Mouse (Mus musculus) stomach, embryonic 16.5 days (tissue): ENCODE measurements around the gene Nup210l. TPM values are rescaled to one million over a fixed set of nuclear protein-coding genes. Genes with fewer than 3 reads are reported as not detected.

Experiments used
- ATAC-seq: fragments of 200-750 bp; cut with Nextera tagmentation; 2 replicates; pipeline ENCODE4 v1.8.0; 2017; ENCODE audit warnings: moderate number of reproducible peaks, moderate TSS enrichment; ENCODE audit not compliant: insufficient read depth, low FRiP score
- H3K27ac ChIP-seq: fragments of 300-500 bp; sonication (generic); 2 replicates; pipeline ENCODE4 v1.5.1; 2014; ENCODE audit warnings: low read length
- H3K27me3 ChIP-seq: fragments of 300-500 bp; sonication (generic); 2 replicates; pipeline ENCODE4 v1.6.1; 2014; ENCODE audit warnings: low read length, control low read depth, mixed read lengths; ENCODE audit not compliant: control insufficient read depth, insufficient read depth
- H3K36me3 ChIP-seq: fragments of 300-500 bp; sonication (generic); 2 replicates; pipeline ENCODE4 v1.6.1; 2014; ENCODE audit warnings: low read length; ENCODE audit not compliant: control insufficient read depth, insufficient read depth
- H3K4me1 ChIP-seq: fragments of 300-500 bp; sonication (generic); 2 replicates; pipeline ENCODE4 v1.6.1; 2014; ENCODE audit warnings: low read length, control low read depth, mixed read lengths; ENCODE audit not compliant: control insufficient read depth, insufficient read depth
- H3K4me2 ChIP-seq: fragments of 300-500 bp; sonication (generic); 2 replicates; pipeline ENCODE4 v1.6.1; 2014; ENCODE audit warnings: low read depth, low read length, mixed read lengths
- H3K4me3 ChIP-seq: fragments of 300-500 bp; sonication (generic); replicated peaks from 2 replicates; pipeline ENCODE4 v1.5.1; 2014; ENCODE audit warnings: mild to moderate bottlenecking, low read length
- H3K9ac ChIP-seq: fragments of 300-500 bp; sonication (generic); 2 replicates; pipeline ENCODE4 v1.6.1; 2014; ENCODE audit warnings: low read length
- H3K9me3 ChIP-seq: fragments of 300-500 bp; sonication (generic); replicated peaks from 2 replicates; pipeline ENCODE4 v1.6.1; 2016; ENCODE audit warnings: low read length, control low read depth; ENCODE audit not compliant: control insufficient read depth
- WGBS: fragments of 180-500 bp; shearing (Covaris S2); extraction: QIAGEN DNeasy Blood & Tissue Kit; methylation state at CpG from one replicate; pipeline ENCODE4 v1.1.7; 2014; 5-methylcytosine and 5-hydroxymethylcytosine counted together
- polyA plus RNA-seq: library from polyadenylated mRNA; unstranded; fragments of >200 nt; fragmentation: Nextera tagmentation; extraction: Ambion mirVana; gene quantifications from 2 replicates; pipeline ENCODE4 v1.2.1, GENCODE M21; 2015

Nup210l gene
- polyA plus RNA-seq = 0.28 and 0.34 TPM in 2 replicates

DNA sequence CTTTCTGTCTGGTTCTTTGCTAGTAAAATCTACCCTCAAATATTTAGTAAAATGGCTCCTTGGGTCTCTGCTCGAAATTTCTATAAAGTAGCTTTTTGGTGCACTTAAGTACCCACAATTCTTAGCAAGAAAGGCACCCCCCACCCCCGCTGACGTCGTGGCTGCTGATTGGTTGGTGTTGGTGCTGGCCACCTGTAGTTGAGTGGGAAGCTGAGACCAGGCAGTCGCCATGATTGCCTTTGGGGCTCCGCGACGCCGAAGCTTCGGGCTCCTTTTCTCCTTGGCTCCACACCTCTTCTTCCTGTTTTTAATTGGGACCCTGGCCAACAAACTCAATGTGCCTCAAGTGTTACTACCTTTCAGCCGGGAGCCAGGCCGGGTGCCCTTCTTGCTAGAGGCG is at the start of gene Nup210l:
Gene Nup210l, plus strand, starts transcription at position 195 of the 400 bp plus-strand sequence.
- Histone ChIP-seq H3K4me3 (no peak within 1 kb of the TSS), H3K27ac (no peak within 1 kb of the TSS), H3K9ac (no peak within 1 kb of the TSS), H3K4me1 (no peaks in the 10 kb centered on the region), H3K36me3 (0 out of 2 replicates have a peak, but pooled peaks cover 2% of the 10 kb centered on the region), H3K9me3 (no peaks in the 10 kb centered on the region), H3K4me2 (no peak within 1 kb of the TSS), H3K27me3 (no peaks in the 10 kb centered on the region)
- WGBS = 84% methylated on average over 13 of the region's 13 CpGs
- no peak for ATAC-seq

DNA sequence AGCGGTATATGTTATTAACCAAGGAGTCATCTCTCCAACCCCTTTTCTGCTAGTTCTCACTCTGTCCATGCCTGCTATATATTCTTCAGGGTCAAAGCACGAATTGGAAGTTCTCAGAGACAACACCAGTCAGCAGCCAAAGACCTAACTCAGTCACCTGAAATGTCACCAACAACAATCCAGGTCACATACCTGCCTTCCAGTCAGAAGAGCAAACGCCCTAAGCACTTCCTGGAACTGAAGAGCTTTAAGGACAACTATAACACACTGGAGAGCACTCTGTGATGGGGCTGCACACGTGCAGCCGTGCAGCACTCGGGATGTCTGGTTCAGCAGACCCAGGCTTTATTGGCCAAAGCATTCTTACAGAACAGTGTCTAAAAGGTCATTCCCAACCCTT is 42.4 kb upstream of the Nup210l start:
- no peaks in the 10 kb centered on the region for H3K4me1 ChIP-seq
- H3K27me3 ChIP-seq = no peaks in the 10 kb centered on the region
- no peak overlapping the region for H3K27ac ChIP-seq
- H3K36me3 ChIP-seq = peaks cover 5% of the 10 kb centered on the region
- H3K4me3 ChIP-seq = no peak overlapping the region
- 89% methylated on average over 6 of the region's 6 CpGs for WGBS
- H3K4me2 ChIP-seq = no peak overlapping the region
- H3K9me3 ChIP-seq = no peaks in the 10 kb centered on the region
- no peak overlapping the region for H3K9ac ChIP-seq
- ATAC-seq = no peak

- no peak overlapping the region for H3K27ac ChIP-seq
Measured at GRCm38 (mm10) chr3:90062539-90062938, 41.4 kb upstream of the Nup210l start.

GRCm38 (mm10) chr3:90064383-90064782 is 39.5 kb upstream of the Nup210l start:
- Histone ChIP-seq H3K9me3 (no peaks in the 10 kb centered on the region), H3K4me1 (no peaks in the 10 kb centered on the region), H3K27ac (no peak overlapping the region), H3K9ac (no peak overlapping the region), H3K4me3 (no peak overlapping the region), H3K27me3 (no peaks in the 10 kb centered on the region), H3K36me3 (peaks cover 2% of the 10 kb centered on the region; the same call in 1 of the 2 replicates), H3K4me2 (no peak overlapping the region)
- WGBS = 81% methylated on average over 3 of the region's 3 CpGs
- ATAC-seq = no peak

More at GRCm38 (mm10) chr3:90062539-90062938, 41.4 kb upstream of the Nup210l start:
- Histone ChIP-seq H3K4me3 (no peak overlapping the region), H3K4me2 (no peak overlapping the region), H3K9ac (no peak overlapping the region), H3K27me3 (no peaks in the 10 kb centered on the region), H3K36me3 (peaks cover 3% of the 10 kb centered on the region; the same call in 1 of the 2 replicates), H3K4me1 (no peaks in the 10 kb centered on the region), H3K9me3 (no peaks in the 10 kb centered on the region)
- WGBS = 67% methylated on average over 2 of the region's 2 CpGs
- ATAC-seq = no peak

DNA sequence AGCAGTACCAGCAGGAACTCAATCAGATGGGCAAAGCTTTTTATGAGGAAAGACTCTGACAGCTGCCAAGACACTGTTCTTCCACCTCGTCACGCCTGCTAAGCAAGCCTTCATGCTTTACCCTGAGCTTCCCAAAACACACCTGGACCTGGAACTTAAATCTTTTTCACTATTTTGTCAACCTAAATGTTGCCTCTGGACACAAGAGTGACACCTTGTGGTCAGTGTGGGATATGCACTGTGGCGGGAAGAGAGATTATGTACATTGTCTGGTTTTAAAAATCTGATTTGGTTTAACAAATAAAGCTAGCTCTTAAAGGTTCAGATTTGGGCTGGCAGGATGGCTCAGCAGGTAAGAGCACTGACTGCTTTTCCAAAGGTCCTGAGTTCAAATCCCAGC is 38.4 kb upstream of the Nup210l start:
- no peak overlapping the region for H3K9ac ChIP-seq
- H3K27me3 ChIP-seq = no peaks in the 10 kb centered on the region
- no peak for ATAC-seq
- WGBS = 45% methylated on average over 3 of the region's 3 CpGs
- no peaks in the 10 kb centered on the region; the same call in 1 of the 2 replicates for H3K36me3 ChIP-seq
- no peaks in the 10 kb centered on the region for H3K4me1 ChIP-seq
- no peak overlapping the region for H3K4me2 ChIP-seq
- no peak overlapping the region for H3K4me3 ChIP-seq
- no peak overlapping the region for H3K27ac ChIP-seq
- no peaks in the 10 kb centered on the region for H3K9me3 ChIP-seq

DNA sequence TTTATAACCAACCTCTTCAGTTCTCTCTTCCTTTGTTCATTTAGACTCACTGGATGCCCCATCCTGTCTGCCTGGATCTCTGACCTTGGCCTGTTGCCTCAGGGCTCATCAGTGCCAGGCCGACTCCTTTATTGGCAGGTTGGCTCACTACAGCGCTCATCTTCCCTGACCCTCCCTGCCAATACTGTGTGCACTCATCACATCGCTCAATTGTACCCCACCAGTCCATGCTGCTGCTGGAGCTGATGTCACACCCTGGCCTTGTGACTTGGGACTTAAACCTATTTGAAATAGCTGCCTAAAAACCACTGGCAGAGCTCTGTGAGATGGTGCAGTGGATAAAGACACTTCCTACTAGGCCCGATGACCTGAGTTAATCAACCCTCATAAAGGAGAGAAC is 36.1 kb upstream of the Nup210l start:
- no peaks in the 10 kb centered on the region for H3K36me3 ChIP-seq
- no peak overlapping the region for H3K4me2 ChIP-seq
- H3K9me3 ChIP-seq = no peaks in the 10 kb centered on the region
- no peaks in the 10 kb centered on the region for H3K4me1 ChIP-seq
- no peak overlapping the region for H3K9ac ChIP-seq
- H3K4me3 ChIP-seq = no peak overlapping the region
- no peak overlapping the region for H3K27ac ChIP-seq
- no peaks in the 10 kb centered on the region for H3K27me3 ChIP-seq
- WGBS = 86% methylated on average over 4 of the region's 4 CpGs
- ATAC-seq = no peak

- no peaks in the 10 kb centered on the region for H3K27me3 ChIP-seq
- no peak overlapping the region for H3K4me2 ChIP-seq
- H3K27ac ChIP-seq = no peak overlapping the region
- H3K4me1 ChIP-seq = no peaks in the 10 kb centered on the region
- ATAC-seq = no peak
- 63% methylated on average over 7 of the region's 7 CpGs for WGBS
- H3K4me3 ChIP-seq = no peak overlapping the region
- H3K9me3 ChIP-seq = no peaks in the 10 kb centered on the region
- no peak overlapping the region for H3K9ac ChIP-seq
- H3K36me3 ChIP-seq = no peaks in the 10 kb centered on the region
Measured at GRCm38 (mm10) chr3:90069688-90070087, 34.2 kb upstream of the Nup210l start.

DNA sequence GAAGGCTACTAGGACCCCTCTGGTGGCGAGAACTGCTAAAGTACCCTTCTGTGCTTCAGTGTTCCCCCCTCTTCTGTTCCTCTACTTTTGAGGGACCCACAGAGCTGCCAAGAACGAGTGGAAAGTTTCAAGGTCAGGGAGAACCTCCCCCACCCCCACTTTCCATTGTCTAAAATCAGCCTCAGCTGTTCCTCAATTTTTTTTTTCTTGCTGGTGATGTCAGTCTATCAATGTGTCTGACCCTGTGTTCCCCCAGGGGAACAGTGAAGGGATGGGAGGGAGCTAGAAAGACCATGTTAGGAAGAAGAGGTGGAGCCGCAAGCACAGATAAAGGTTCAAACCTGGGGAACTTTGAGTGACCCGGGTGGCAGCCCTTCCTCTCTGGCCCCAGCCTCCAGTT is 31.6 kb upstream of the Nup210l start, which contains the start of gene Tpm3:
Gene Tpm3, plus strand, starts transcription at position 356 of the 400 bp plus-strand sequence.
- Histone ChIP-seq H3K27ac (no peak within 1 kb of the TSS), H3K27me3 (no peaks in the 10 kb centered on the region), H3K9ac (no peak within 1 kb of the TSS), H3K4me2 (no peak within 1 kb of the TSS), H3K4me3 (no peak within 1 kb of the TSS), H3K4me1 (peaks cover 7% of the 10 kb centered on the region), H3K36me3 (no peaks in the 10 kb centered on the region), H3K9me3 (no peaks in the 10 kb centered on the region)
- no peak for ATAC-seq
- 61% methylated on average over 4 of the region's 4 CpGs for WGBS

- Histone ChIP-seq H3K36me3 (no peaks in the 10 kb centered on the region), H3K9me3 (no peaks in the 10 kb centered on the region), H3K27ac (no peak overlapping the region), H3K9ac (no peak overlapping the region), H3K4me3 (0 out of 2 replicates have a peak overlapping the region, but pooled peaks have one; percentile 7), H3K4me1 (peaks cover 22% of the 10 kb centered on the region), H3K27me3 (no peaks in the 10 kb centered on the region), H3K4me2 (peak overlapping the region; percentile 16; the same call in 1 of the 2 replicates)
- WGBS = 8% methylated on average over 5 of the region's 5 CpGs
- ATAC-seq = no peak
Measured at GRCm38 (mm10) chr3:90076921-90077716, 26.8 kb upstream of the Nup210l start.
